Mouse (Mus musculus) cerebellum, postnatal 14 days (tissue): ENCODE results near the gene Gpr137.
A peak's percentile ranks its signal among the peaks of the same experiment; 100 is the strongest.

Experiments
- DNase-seq, 2 experiments: peaks; one replicate each; pipeline ENCODE4 v3.0.0; 2021; ENCODE audit warnings: mixed read lengths in 2 of 2

The Gpr137 gene

GRCm38 (mm10) chr19:6940396-6941351 is 1.6 kb downstream of the Gpr137 start:
- DNase-seq = peak; percentile 31 to 50

GRCm38 (mm10) chr19:6939106-6940002 is 2.9 kb downstream of the Gpr137 start:
- DNase-seq = peak; percentile 33 to 48

- DNase-seq = peak; percentile 75 to 78
These were observed 4.5 kb downstream of the Gpr137 start for GRCm38 (mm10) chr19:6937541-6938465.

- peak; percentile 51 to 73 for DNase-seq
These were observed 6.0 kb downstream of the Gpr137 start for GRCm38 (mm10) chr19:6936299-6936698.

GRCm38 (mm10) chr19:6934195-6934977 is 7.9 kb downstream of the Gpr137 start, which contains the start of gene Kcnk4:
Gene Kcnk4 (minus strand): TSS chr19:6934515.
- DNase-seq = peak; percentile 45 to 48

GRCm38 (mm10) chr19:6933436-6934194 is 8.7 kb downstream of the Gpr137 start:
- DNase-seq = peak; percentile 73 to 77

- no peak for DNase-seq
These were observed 9.2 kb downstream of the Gpr137 start for GRCm38 (mm10) chr19:6933102-6933435.

GRCm38 (mm10) chr19:6932018-6932417 is 10.3 kb downstream of the Gpr137 start:
- DNase-seq = no peak

- peak; percentile 26 to 45 for DNase-seq
These were observed 11.3 kb downstream of the Gpr137 start for GRCm38 (mm10) chr19:6931002-6931401.

GRCm38 (mm10) chr19:6928080-6928479 is 14.2 kb downstream of the Gpr137 start:
- no peak for DNase-seq

- DNase-seq = peak in 1 of 2 experiments; percentile 45
These were observed 15.6 kb downstream of the Gpr137 start for GRCm38 (mm10) chr19:6926559-6927255.

- peak in 1 of 2 experiments; percentile 40 for DNase-seq
These were observed 16.5 kb downstream of the Gpr137 start for GRCm38 (mm10) chr19:6925611-6926329.

- no peak for DNase-seq
These were observed 17.0 kb downstream of the Gpr137 start, which contains the start of gene Catsperz for GRCm38 (mm10) chr19:6925307-6925573. Gene Catsperz (minus strand): TSS chr19:6925380.

- peak; percentile 94 to 96 for DNase-seq
These were observed 17.6 kb downstream of the Gpr137 start for GRCm38 (mm10) chr19:6924461-6925306.

- DNase-seq = no peak
These were observed 19.2 kb downstream of the Gpr137 start for GRCm38 (mm10) chr19:6922901-6923735.

- DNase-seq = peak; percentile 100
These were observed 20.4 kb downstream of the Gpr137 start, which contains the start of gene Esrra for GRCm38 (mm10) chr19:6921647-6922567. Gene Esrra (minus strand): TSS chr19:6921813.
